Mouse (Mus musculus) lung, postnatal 0 days (tissue): ENCODE results near the gene Lrrc15.

Experiments used
- CTCF ChIP-seq: IDR thresholded peaks from 2 replicates; pipeline ENCODE4 v1.5.1; 2016; ENCODE audit warnings: antibody characterized with exemption, mild to moderate bottlenecking
- EP300 ChIP-seq: IDR thresholded peaks from 2 replicates; pipeline ENCODE4 v1.6.1; 2016; ENCODE audit warnings: antibody characterized with exemption, mild to moderate bottlenecking, control low read depth

DNA sequence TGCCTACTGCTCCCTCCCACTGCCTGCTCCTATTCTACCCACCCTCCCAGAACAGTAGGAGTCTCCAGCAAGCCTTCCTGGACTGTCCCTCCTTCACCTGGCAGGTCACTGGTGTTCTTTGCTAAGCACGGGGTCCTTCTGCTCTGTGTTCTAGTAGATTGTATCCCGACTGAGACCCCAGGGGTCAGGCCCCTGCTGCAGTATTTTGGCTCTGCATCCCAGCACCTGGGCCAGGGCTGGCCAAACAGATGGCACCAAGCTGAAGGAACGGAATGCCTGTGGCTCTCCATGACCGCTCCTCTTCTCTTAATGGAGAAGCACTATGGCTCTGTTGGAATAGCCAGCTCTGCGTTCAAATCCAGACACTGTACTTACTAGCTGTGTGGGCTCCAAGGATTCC lies 16.5 kb downstream of the Lrrc15 start:
- no peak for TF ChIP-seq CTCF
- no peak for TF ChIP-seq EP300
